Mouse (Mus musculus) CH12.LX (cell line): ENCODE results near the gene Insrr. TPM values are rescaled to one million over a fixed set of nuclear protein-coding genes. Genes with fewer than 3 reads are reported as not detected.

ENCODE experiments used
- DNase-seq: peaks from one replicate; pipeline ENCODE4 v3.0.0-alpha.2; 2013; ENCODE audit errors: extremely low read depth
- H3K27ac ChIP-seq: 2 replicates; pipeline ENCODE4 v1.5.1; 2012; ENCODE audit warnings: low read depth, mild to moderate bottlenecking, control low read depth, moderate library complexity; ENCODE audit not compliant: insufficient read depth
- H3K27me3 ChIP-seq: replicated peaks from 2 replicates; pipeline ENCODE3; 2012; ENCODE audit warnings: inconsistent platforms
- H3K36me3 ChIP-seq, 2 experiments: replicated peaks in 1 of 2; 2 replicates each; pipeline versions ENCODE3 to v1.6.1; 2012; ENCODE audit warnings: inconsistent platforms in 1 of 2, low read length in 1 of 2, mild to moderate bottlenecking in 1 of 2, mixed read lengths in 1 of 2, moderate library complexity in 1 of 2; ENCODE audit not compliant: control insufficient read depth in 1 of 2, insufficient read depth in 1 of 2
- H3K4me1 ChIP-seq, 2 experiments: 2 replicates each; pipeline ENCODE4 v1.6.1; 2012; ENCODE audit warnings: inconsistent platforms in 1 of 2, moderate library complexity in 1 of 2; ENCODE audit not compliant: insufficient read depth in 2 of 2, control insufficient read depth in 1 of 2
- H3K4me2 ChIP-seq: 2 replicates; pipeline ENCODE4 v1.6.1; 2012; ENCODE audit warnings: low read depth, mild to moderate bottlenecking, control low read depth; ENCODE audit not compliant: poor library complexity, insufficient read depth, severe bottlenecking
- H3K4me3 ChIP-seq, 3 experiments: fragments of 150-350 bp in 1 of 3; sonication (generic) in 1 of 3; replicated peaks in 1 of 3; 2 replicates each; pipeline versions ENCODE3 to v1.5.1; 2011 to 2012; ENCODE audit warnings: low read depth in 2 of 3, low read length in 2 of 3, mild to moderate bottlenecking in 2 of 3, moderate library complexity in 2 of 3, control low read depth in 1 of 3, improper control_type of control experiment in 1 of 3, inconsistent platforms in 1 of 3, mixed read lengths in 1 of 3; ENCODE audit not compliant: poor library complexity in 1 of 3
- H3K79me2 ChIP-seq: replicated peaks from 2 replicates; pipeline ENCODE4 v1.6.1; 2012; ENCODE audit warnings: mild to moderate bottlenecking, moderate library complexity; ENCODE audit not compliant: control insufficient read depth, poor library complexity, insufficient read depth, severe bottlenecking; ENCODE audit errors: extremely low read depth
- H3K9ac ChIP-seq: 2 replicates; pipeline ENCODE4 v1.6.1; 2012; ENCODE audit warnings: low read depth, mild to moderate bottlenecking, control low read depth, moderate library complexity; ENCODE audit not compliant: insufficient read depth
- H3K9me3 ChIP-seq: replicated peaks from 2 replicates; pipeline ENCODE3; 2012; ENCODE audit warnings: low read length, inconsistent platforms, mixed read lengths
- BHLHE40 ChIP-seq: IDR thresholded peaks from 2 replicates; pipeline ENCODE4 v1.6.1; 2011; ENCODE audit warnings: mild to moderate bottlenecking, low read depth, low read length, improper control_type of control experiment
- CHD1 ChIP-seq: IDR thresholded peaks from 2 replicates; pipeline ENCODE4 v1.6.1; 2012; ENCODE audit warnings: low read depth, low read length, improper control_type of control experiment, inconsistent platforms
- CHD2 ChIP-seq: IDR thresholded peaks from 2 replicates; pipeline ENCODE4 v1.6.1; 2011; ENCODE audit warnings: low read length, improper control_type of control experiment
- CTCF ChIP-seq, 2 experiments: IDR thresholded peaks in 1 of 2; conservative IDR thresholded peaks in 1 of 2; 2 replicates each; pipeline ENCODE4 v1.5.1; 2011 to 2012; ENCODE audit warnings: low read depth in 2 of 2, low read length in 2 of 2, improper control_type of control experiment in 1 of 2, inconsistent platforms in 1 of 2, mild to moderate bottlenecking in 1 of 2, moderate library complexity in 1 of 2
- E2F4 ChIP-seq: IDR thresholded peaks from 2 replicates; pipeline ENCODE4 v1.6.1; 2011; ENCODE audit warnings: low read depth, low read length, improper control_type of control experiment; ENCODE audit not compliant: insufficient replicate concordance
- ELF1 ChIP-seq: IDR thresholded peaks from 2 replicates; pipeline ENCODE4 v1.6.1; 2014; ENCODE audit warnings: low read depth, mild to moderate bottlenecking, inconsistent platforms, low read length, improper control_type of control experiment
- EP300 ChIP-seq: IDR thresholded peaks from 2 replicates; pipeline ENCODE4 v1.6.1; 2011; ENCODE audit warnings: low read length, improper control_type of control experiment
- ETS1 ChIP-seq: conservative IDR thresholded peaks from 2 replicates; pipeline ENCODE4 v1.6.1; 2012; ENCODE audit warnings: low read depth, mild to moderate bottlenecking, inconsistent platforms, low read length, improper control_type of control experiment, moderate library complexity
- GABPA ChIP-seq: IDR thresholded peaks from 2 replicates; pipeline ENCODE4 v1.6.1; 2012; ENCODE audit warnings: low read depth, low read length, improper control_type of control experiment, inconsistent platforms; ENCODE audit not compliant: insufficient replicate concordance
- HCFC1 ChIP-seq: IDR thresholded peaks from 2 replicates; pipeline ENCODE4 v1.6.1; 2012; ENCODE audit warnings: low read depth, mild to moderate bottlenecking, inconsistent platforms, low read length, improper control_type of control experiment
- IRF4 ChIP-seq: IDR thresholded peaks from 2 replicates; pipeline ENCODE4 v1.6.1; 2014; ENCODE audit warnings: low read depth, mild to moderate bottlenecking, inconsistent platforms, low read length, improper control_type of control experiment
- JUN ChIP-seq: IDR thresholded peaks from 2 replicates; pipeline ENCODE4 v1.6.1; 2011; ENCODE audit warnings: low read depth, mild to moderate bottlenecking, low read length, improper control_type of control experiment, moderate library complexity; ENCODE audit not compliant: insufficient read depth
- JUND ChIP-seq: conservative IDR thresholded peaks from 2 replicates; pipeline ENCODE4 v1.6.1; 2011; ENCODE audit warnings: low read depth, low read length, improper control_type of control experiment
- KAT2A ChIP-seq: IDR thresholded peaks from 2 replicates; pipeline ENCODE4 v1.6.1; 2012; ENCODE audit warnings: low read length, improper control_type of control experiment, inconsistent platforms; ENCODE audit not compliant: insufficient replicate concordance
- MAX ChIP-seq: IDR thresholded peaks from 2 replicates; pipeline ENCODE4 v1.6.1; 2011; ENCODE audit warnings: low read length, improper control_type of control experiment
- MAZ ChIP-seq: IDR thresholded peaks from 2 replicates; pipeline ENCODE4 v1.6.1; 2012; ENCODE audit warnings: low read depth, mild to moderate bottlenecking, inconsistent platforms, low read length, improper control_type of control experiment, moderate library complexity
- MEF2A ChIP-seq: IDR thresholded peaks from 2 replicates; pipeline ENCODE4 v1.6.1; 2014; ENCODE audit warnings: low read depth, mild to moderate bottlenecking, inconsistent platforms, low read length, improper control_type of control experiment, borderline replicate concordance
- MXI1 ChIP-seq: IDR thresholded peaks from 2 replicates; pipeline ENCODE4 v1.6.1; 2011; ENCODE audit warnings: mild to moderate bottlenecking, low read depth, low read length, improper control_type of control experiment
- MYC ChIP-seq: IDR thresholded peaks from 2 replicates; pipeline ENCODE4 v1.6.1; 2011; ENCODE audit warnings: low read depth, mild to moderate bottlenecking, improper control_type of control experiment, low read length
- NRF1 ChIP-seq: IDR thresholded peaks from 2 replicates; pipeline ENCODE4 v1.6.1; 2014; ENCODE audit warnings: low read depth, mild to moderate bottlenecking, inconsistent platforms, low read length, improper control_type of control experiment, moderate library complexity
- PAX5 ChIP-seq: IDR thresholded peaks from 2 replicates; pipeline ENCODE4 v1.6.1; 2012; ENCODE audit warnings: low read length, inconsistent platforms, mixed read lengths
- POLR2A ChIP-seq: IDR thresholded peaks from 2 replicates; pipeline ENCODE4 v1.6.1; 2011; ENCODE audit warnings: low read depth, mild to moderate bottlenecking, improper control_type of control experiment, low read length
- RAD21 ChIP-seq: IDR thresholded peaks from 2 replicates; pipeline ENCODE4 v1.6.1; 2011; ENCODE audit warnings: low read depth, mild to moderate bottlenecking, low read length, improper control_type of control experiment, moderate library complexity
- RCOR1 ChIP-seq: conservative IDR thresholded peaks from 2 replicates; pipeline ENCODE4 v1.6.1; 2012; ENCODE audit warnings: low read depth, mild to moderate bottlenecking, inconsistent platforms, low read length, improper control_type of control experiment
- SIN3A ChIP-seq: IDR thresholded peaks from 2 replicates; pipeline ENCODE4 v1.6.1; 2012; ENCODE audit warnings: low read length, improper control_type of control experiment, inconsistent platforms
- SMC3 ChIP-seq: IDR thresholded peaks from 2 replicates; pipeline ENCODE4 v1.6.1; 2011; ENCODE audit warnings: low read depth, low read length, improper control_type of control experiment
- TBP ChIP-seq: conservative IDR thresholded peaks from 2 replicates; pipeline ENCODE4 v1.6.1; 2011; ENCODE audit warnings: low read depth, low read length, improper control_type of control experiment
- TCF12 ChIP-seq: IDR thresholded peaks from 2 replicates; pipeline ENCODE4 v1.6.1; 2014; ENCODE audit warnings: low read depth, mild to moderate bottlenecking, inconsistent platforms, low read length, improper control_type of control experiment
- UBTF ChIP-seq: IDR thresholded peaks from 2 replicates; pipeline ENCODE4 v1.6.1; 2012; ENCODE audit warnings: low read depth, mild to moderate bottlenecking, inconsistent platforms, low read length, improper control_type of control experiment, moderate library complexity
- USF1 ChIP-seq: IDR thresholded peaks from 2 replicates; pipeline ENCODE4 v1.6.1; 2014; ENCODE audit warnings: low read depth, mild to moderate bottlenecking, inconsistent platforms, low read length, improper control_type of control experiment
- ZC3H11A ChIP-seq: IDR thresholded peaks from 2 replicates; pipeline ENCODE4 v1.6.1; 2012; ENCODE audit warnings: low read depth, mild to moderate bottlenecking, inconsistent platforms, low read length, improper control_type of control experiment
- ZMIZ1 ChIP-seq: IDR thresholded peaks from 2 replicates; pipeline ENCODE4 v1.6.1; 2012; ENCODE audit warnings: low read depth, mild to moderate bottlenecking, inconsistent platforms, low read length, improper control_type of control experiment
- dilution Hi-C: fragments of 300-500 bp; cut with MboI; formaldehyde crosslinking; loops from 2 replicates; pipeline ENCODE4 v1.14.3; 2020; ENCODE audit warnings: low sequenced_read_pairs; ENCODE audit not compliant: extremely low pct_unique_long_range_greater_than_20kb, extremely low pct_ligation_motif_present
- in situ Hi-C: fragments of 300-500 bp; cut with MboI; formaldehyde crosslinking; loops from 3 replicates; pipeline ENCODE4 v1.14.3; 2019; ENCODE audit warnings: low sequenced_read_pairs, low pct_ligation_motif_present, low pct_unique_long_range_greater_than_20kb, mixed read lengths
- polyA plus RNA-seq: library from polyadenylated mRNA; unstranded; fragments of >175 nt; gene quantifications from 2 replicates; pipeline ENCODE4 v1.2.1, GENCODE M21; 2012; ENCODE audit warnings: low read depth; ENCODE audit not compliant: insufficient read length
- total RNA-seq, 2 experiments: library from RNA; depleted of rRNA; stranded (reverse); fragments of 300-350 nt in 1 of 2; fragments of >200 nt in 1 of 2; gene quantifications; 2 replicates each; pipeline ENCODE4 v1.2.3; 2012 to 2014

The Insrr gene
- total and polyA plus RNA-seq, 3 experiments, result 0.06 to 0.08 TPM; not detected in 1

DNA sequence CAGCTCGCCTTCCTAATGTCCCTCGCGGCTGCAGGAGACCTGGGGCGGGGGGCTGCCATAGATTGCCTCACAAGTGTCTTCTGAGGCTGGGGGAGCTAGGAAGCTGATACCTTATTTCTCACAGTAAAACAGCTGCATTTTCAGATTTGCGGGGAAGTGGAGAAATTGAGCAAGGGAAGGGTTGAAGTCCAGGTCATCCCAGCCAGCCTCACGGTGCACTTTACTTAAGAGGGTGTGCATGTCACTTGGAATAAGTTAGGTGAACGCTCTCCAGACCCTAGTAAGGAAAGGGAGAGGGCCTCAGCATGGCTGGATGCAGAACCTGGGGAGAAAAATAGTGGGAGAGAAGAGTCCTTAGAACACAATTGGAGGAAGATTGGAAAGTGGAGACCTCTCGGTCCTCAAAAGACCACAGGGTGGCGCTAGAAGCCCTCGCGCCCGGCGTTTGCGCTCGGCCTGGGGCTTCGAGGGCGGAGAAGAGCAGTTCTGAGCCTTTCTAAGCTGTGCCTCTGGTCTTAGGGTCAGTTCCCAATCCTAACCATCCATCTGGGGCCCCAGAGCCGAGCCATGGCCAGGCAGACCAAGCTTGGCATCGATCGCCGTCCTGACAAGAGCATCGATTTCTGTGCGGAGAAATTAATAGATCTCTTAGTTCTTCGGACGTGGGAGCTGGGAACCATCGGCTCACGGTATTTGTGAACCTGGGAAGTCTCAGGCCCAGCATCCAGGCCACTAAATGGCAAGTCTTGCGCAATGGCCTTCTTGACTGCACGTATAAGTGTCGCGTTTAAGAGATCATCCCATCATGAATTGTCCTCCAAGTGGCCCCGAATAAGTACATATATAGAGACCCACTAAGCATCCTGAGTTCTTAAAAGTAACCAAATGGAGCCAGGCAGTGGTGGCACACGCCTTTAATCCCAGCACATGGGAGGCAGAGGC, 1.1 kb upstream of the Insrr start:
- Histone ChIP-seq H3K4me2 (peak overlapping the region; percentile 27; the same call in 1 of the 2 replicates), H3K9ac (no peak overlapping the region), H3K27me3 (peaks cover 94% of the 10 kb centered on the region), H3K4me3 (no peak overlapping the region), H3K4me1 (0 out of 4 replicates have a peak, but pooled peaks cover 0 to 5% of the 10 kb centered on the region in 2 experiments), H3K36me3 (no peaks in the 10 kb centered on the region), H3K27ac (no peak overlapping the region), H3K79me2 (no peaks in the 10 kb centered on the region)
- in situ Hi-C loops, result no loop called here
- TF ChIP-seq ZMIZ1 (no peak), SIN3A (peak; percentile 25; the same call in 1 of the 2 replicates), ZC3H11A (peak; percentile 49; the same call in 1 of the 2 replicates), CTCF (conservative IDR thresholded peaks at IDR 0.05 in 1 of 2, IDR thresholded peaks at IDR 0.05 in 1 of 2; ENCODE audit: low read depth in 2 of 2, low read length in 2 of 2) (peak; percentile 44 to 93), SMC3 (peak; percentile 91), MXI1 (no peak), IRF4 (peak; percentile 51), ELF1 (0 out of 2 replicates have a peak, but pooled peaks have one; percentile 24), NRF1 (no peak), TCF12 (no peak), RAD21 (peak; percentile 85), E2F4 (no peak), MAZ (no peak), BHLHE40 (0 out of 2 replicates have a peak, but pooled peaks have one; percentile 12), MEF2A (no peak)
- TF ChIP-seq, all 38 proteins: peak for 8
- dilution Hi-C loops, result no loop called here
- peaks cover 3% of the 10 kb centered on the region for H3K9me3 ChIP-seq
- peak; percentile 42 for DNase-seq

DNA sequence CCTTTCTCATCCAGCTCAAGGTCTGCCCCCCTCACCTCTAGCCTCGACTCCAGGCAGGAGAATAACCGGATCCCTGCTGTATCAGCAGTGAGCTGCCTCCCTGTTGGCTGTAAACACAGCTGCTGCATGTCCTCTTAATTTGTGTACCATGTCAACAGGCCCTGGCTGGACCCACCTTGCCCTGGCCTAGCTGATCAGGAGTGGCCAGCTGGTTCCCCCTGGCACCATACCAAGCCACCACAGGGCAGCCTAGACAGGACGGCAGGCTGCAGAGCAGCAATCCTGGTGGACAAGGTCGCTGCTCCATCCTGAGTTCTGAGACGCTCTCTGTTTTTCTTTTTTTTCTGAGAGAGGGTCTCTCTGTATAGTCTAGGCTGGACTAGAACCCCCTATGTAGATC, 4.9 kb downstream of the Insrr start:
- H3K9me3 ChIP-seq, result no peaks in the 10 kb centered on the region
- no peak overlapping the region for H3K27ac ChIP-seq
- no peaks in the 10 kb centered on the region for H3K36me3 ChIP-seq
- dilution Hi-C loops, result no loop called here
- no peak for TF ChIP-seq RCOR1
- TF ChIP-seq ETS1, result no peak
- no peak for TF ChIP-seq USF1
- TF ChIP-seq EP300, result no peak
- TF ChIP-seq CHD1, result no peak
- no peak for TF ChIP-seq UBTF
- TF ChIP-seq CHD2, result no peak
- no peak for TF ChIP-seq POLR2A
- TF ChIP-seq KAT2A, result no peak
- no peak for TF ChIP-seq JUN
- no peak for TF ChIP-seq PAX5
- no peak for TF ChIP-seq SMC3
- TF ChIP-seq NRF1, result no peak
- no peak for TF ChIP-seq HCFC1
- no peak for TF ChIP-seq MAX
- TF ChIP-seq JUND, result no peak
- no peak for TF ChIP-seq MYC
- no peak for TF ChIP-seq TBP
- no peak for TF ChIP-seq GABPA
- TF ChIP-seq, all 38 proteins: peak for 0
- Histone ChIP-seq H3K27me3 (peaks cover 98% of the 10 kb centered on the region), H3K79me2 (no peaks in the 10 kb centered on the region), H3K4me2 (no peak overlapping the region), H3K4me3 (no peak overlapping the region), H3K9ac (no peak overlapping the region), H3K4me1 (peaks cover 5 to 16% of the 10 kb centered on the region in 2 experiments; a peak in 2 of 4 replicates)
- in situ Hi-C loops, result no loop called here
- no peak for DNase-seq
